Mouse (Mus musculus) neural tube, embryonic 12.5 days (tissue): ENCODE measurements around the gene Ptprcap. TPM values are rescaled to one million over a fixed set of nuclear protein-coding genes. Genes with fewer than 3 reads are reported as not detected.

Experiments
- ATAC-seq: fragments of 200-750 bp; cut with Nextera tagmentation; 2 replicates; pipeline ENCODE4 v1.8.0; 2017; ENCODE audit warnings: low read depth, mild to moderate bottlenecking, moderate TSS enrichment, moderate library complexity; ENCODE audit not compliant: low FRiP score
- H3K27ac ChIP-seq: fragments of 300-500 bp; sonication (generic); 2 replicates; pipeline ENCODE4 v1.5.1; 2016
- H3K27me3 ChIP-seq: fragments of 300-500 bp; sonication (generic); replicated peaks from 2 replicates; pipeline ENCODE4 v1.6.1; 2016; ENCODE audit warnings: mild to moderate bottlenecking
- H3K36me3 ChIP-seq: fragments of 300-500 bp; sonication (generic); 2 replicates; pipeline ENCODE4 v1.6.1; 2016; ENCODE audit warnings: mild to moderate bottlenecking
- H3K4me1 ChIP-seq: fragments of 300-500 bp; sonication (generic); 2 replicates; pipeline ENCODE4 v1.6.1; 2016
- H3K4me2 ChIP-seq: fragments of 300-500 bp; sonication (generic); replicated peaks from 2 replicates; pipeline ENCODE4 v1.6.1; 2016; ENCODE audit warnings: mild to moderate bottlenecking
- H3K4me3 ChIP-seq: fragments of 300-500 bp; sonication (generic); 2 replicates; pipeline ENCODE4 v1.5.1; 2016
- H3K9ac ChIP-seq: fragments of 300-500 bp; sonication (generic); 2 replicates; pipeline ENCODE4 v1.6.1; 2016; ENCODE audit warnings: mild to moderate bottlenecking
- H3K9me3 ChIP-seq: fragments of 300-500 bp; sonication (generic); 2 replicates; pipeline ENCODE4 v1.6.1; 2016; ENCODE audit warnings: mild to moderate bottlenecking
- WGBS: fragments of 180-500 bp; shearing (Covaris S2); methylation state at CpG from one replicate; pipeline ENCODE4 v1.1.7; 2016; 5-methylcytosine and 5-hydroxymethylcytosine counted together
- polyA plus RNA-seq: library from polyadenylated mRNA; unstranded; fragments of >200 nt; fragmentation: Nextera tagmentation; extraction: Ambion mirVana; gene quantifications from 2 replicates; pipeline ENCODE4 v1.2.1, GENCODE M21; 2016

Ptprcap gene
- polyA plus RNA-seq = 0.92 and 0.94 TPM in 2 replicates

DNA sequence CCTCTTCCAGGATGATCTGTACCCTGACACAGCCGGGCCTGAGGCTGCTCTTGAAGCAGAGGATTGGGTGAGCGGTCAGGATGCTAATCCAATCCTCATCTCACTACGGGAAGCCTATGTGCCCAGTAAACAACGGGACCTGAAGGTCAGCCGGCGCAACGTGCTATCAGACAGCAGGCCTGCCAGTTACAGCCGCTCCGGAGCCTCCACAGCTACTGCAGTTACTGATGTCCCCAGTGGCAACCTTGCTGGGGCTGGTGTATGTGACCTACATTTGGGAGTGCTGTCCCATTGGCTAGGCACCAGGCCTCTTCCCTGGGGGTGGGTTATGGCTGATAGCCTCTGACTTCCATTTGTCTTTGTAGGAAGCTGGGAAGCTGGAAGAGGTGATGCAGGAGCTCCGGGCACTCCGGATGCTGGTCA is at the start of gene Ptprcap:
Ptprcap (plus strand) TSS at position 373 of the 423 bp plus-strand sequence.
- Histone ChIP-seq H3K4me2 (no peak within 1 kb of the TSS), H3K9ac (0 out of 2 replicates have a peak within 1 kb of the TSS, but pooled peaks have one; percentile 3), H3K27ac (no peak within 1 kb of the TSS), H3K36me3 (peaks cover 66% of the 10 kb centered on the region), H3K27me3 (no peaks in the 10 kb centered on the region), H3K4me1 (peaks cover 10% of the 10 kb centered on the region), H3K9me3 (no peaks in the 10 kb centered on the region), H3K4me3 (no peak within 1 kb of the TSS)
- 79% methylated on average over 11 of the region's 11 CpGs for WGBS
- ATAC-seq = no peak

GRCm38 (mm10) chr19:4103792-4104191 is 49.6 kb upstream of the Ptprcap start:
- ATAC-seq = no peak
- peaks cover 29% of the 10 kb centered on the region for H3K4me1 ChIP-seq
- H3K4me2 ChIP-seq = no peak overlapping the region
- no peak overlapping the region for H3K27ac ChIP-seq
- no peak overlapping the region for H3K4me3 ChIP-seq
- H3K27me3 ChIP-seq = peaks cover 38% of the 10 kb centered on the region
- H3K36me3 ChIP-seq = 0 out of 2 replicates have a peak, but pooled peaks cover 5% of the 10 kb centered on the region
- H3K9me3 ChIP-seq = no peaks in the 10 kb centered on the region
- no peak overlapping the region for H3K9ac ChIP-seq
- WGBS = 76% methylated on average over 3 of the region's 3 CpGs

GRCm38 (mm10) chr19:4104675-4105194 is 48.7 kb upstream of the Ptprcap start:
- H3K27me3 ChIP-seq = peaks cover 32% of the 10 kb centered on the region
- no peak overlapping the region for H3K4me3 ChIP-seq
- H3K27ac ChIP-seq = no peak overlapping the region
- no peak for ATAC-seq
- H3K9ac ChIP-seq = no peak overlapping the region
- 91% methylated on average over 16 of the region's 16 CpGs for WGBS
- H3K9me3 ChIP-seq = no peaks in the 10 kb centered on the region
- no peak overlapping the region for H3K4me2 ChIP-seq
- H3K4me1 ChIP-seq = peaks cover 20% of the 10 kb centered on the region
- peaks cover 9% of the 10 kb centered on the region; the same call in 1 of the 2 replicates for H3K36me3 ChIP-seq

- Histone ChIP-seq H3K4me1 (0 out of 2 replicates have a peak, but pooled peaks cover 1% of the 10 kb centered on the region), H3K9ac (no peak overlapping the region), H3K4me3 (no peak overlapping the region), H3K9me3 (no peaks in the 10 kb centered on the region), H3K4me2 (no peak overlapping the region), H3K36me3 (peaks cover 15% of the 10 kb centered on the region), H3K27me3 (peaks cover 16% of the 10 kb centered on the region), H3K27ac (no peak overlapping the region)
- ATAC-seq = no peak
- WGBS = 89% methylated on average over 14 of the region's 14 CpGs
Observed at GRCm38 (mm10) chr19:4106654-4107053, 46.8 kb upstream of the Ptprcap start.

DNA sequence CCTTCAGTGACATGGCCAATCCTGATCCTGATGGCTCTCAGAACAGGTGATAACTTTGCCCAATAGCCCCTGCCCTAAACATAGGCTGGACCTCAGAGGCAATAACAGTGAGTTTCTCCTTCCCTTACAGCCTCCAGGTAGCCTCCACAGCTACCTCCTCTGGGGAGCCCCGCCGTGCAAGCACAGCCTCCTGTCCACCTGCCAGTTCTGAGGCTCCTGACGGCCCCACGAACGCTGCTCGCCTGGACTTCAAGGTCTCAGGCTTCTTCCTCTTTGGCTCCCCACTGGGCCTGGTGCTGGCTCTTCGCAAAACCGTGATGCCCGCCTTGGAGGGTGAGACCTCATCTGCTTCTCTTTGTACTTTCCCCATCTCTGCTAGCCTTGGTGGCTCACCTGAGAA is 44.9 kb upstream of the Ptprcap start:
- H3K4me1 ChIP-seq = no peaks in the 10 kb centered on the region
- H3K9me3 ChIP-seq = no peaks in the 10 kb centered on the region
- no peak overlapping the region for H3K4me2 ChIP-seq
- H3K36me3 ChIP-seq = peaks cover 33% of the 10 kb centered on the region
- H3K27ac ChIP-seq = no peak overlapping the region
- WGBS = 91% methylated on average over 9 of the region's 9 CpGs
- ATAC-seq = no peak
- H3K4me3 ChIP-seq = no peak overlapping the region
- H3K27me3 ChIP-seq = no peaks in the 10 kb centered on the region
- no peak overlapping the region for H3K9ac ChIP-seq

- Histone ChIP-seq H3K4me2 (no peak overlapping the region), H3K9me3 (no peaks in the 10 kb centered on the region), H3K27ac (no peak overlapping the region), H3K4me1 (no peaks in the 10 kb centered on the region), H3K4me3 (no peak overlapping the region), H3K9ac (no peak overlapping the region), H3K27me3 (no peaks in the 10 kb centered on the region), H3K36me3 (peaks cover 65% of the 10 kb centered on the region)
- no peak for ATAC-seq
- 95% methylated on average over 26 of the region's 26 CpGs for WGBS
Observed at GRCm38 (mm10) chr19:4112063-4112960, 41.1 kb upstream of the Ptprcap start.

DNA sequence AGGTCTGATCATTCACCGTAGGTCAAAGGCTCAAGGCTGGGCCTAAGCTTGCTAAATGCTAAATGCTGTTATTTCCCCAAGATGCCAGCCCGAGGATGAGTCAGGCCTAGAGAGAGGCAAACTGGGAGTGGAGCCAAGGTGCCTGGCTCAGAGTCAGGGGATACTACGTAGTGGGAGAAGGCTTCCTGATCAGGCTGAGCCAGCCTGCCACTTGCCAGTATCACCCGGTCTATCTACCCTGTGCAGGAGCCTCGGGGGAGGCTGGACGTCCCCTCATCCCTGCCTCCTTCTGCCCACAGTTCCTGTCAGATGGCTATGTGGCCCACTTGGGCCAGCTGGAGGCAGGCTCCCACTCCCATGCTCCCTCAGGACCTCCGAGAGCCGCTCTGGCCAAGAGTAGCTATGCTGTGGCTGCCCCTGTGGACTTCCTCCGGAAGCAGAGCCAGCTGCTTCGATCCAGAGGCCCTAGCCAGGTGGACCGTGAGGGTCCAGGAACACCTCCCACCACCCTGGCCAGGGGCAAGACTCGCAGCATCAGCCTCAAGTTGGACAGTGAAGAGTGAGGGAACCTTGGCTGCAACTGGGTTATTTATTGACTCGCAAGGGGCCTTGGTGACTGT is 40.1 kb upstream of the Ptprcap start:
- Histone ChIP-seq H3K4me2 (no peak overlapping the region), H3K4me1 (no peaks in the 10 kb centered on the region), H3K4me3 (no peak overlapping the region), H3K36me3 (peaks cover 70% of the 10 kb centered on the region), H3K27me3 (no peaks in the 10 kb centered on the region), H3K9me3 (no peaks in the 10 kb centered on the region), H3K9ac (no peak overlapping the region), H3K27ac (no peak overlapping the region)
- ATAC-seq = no peak
- WGBS = 87% methylated on average over 13 of the region's 13 CpGs

DNA sequence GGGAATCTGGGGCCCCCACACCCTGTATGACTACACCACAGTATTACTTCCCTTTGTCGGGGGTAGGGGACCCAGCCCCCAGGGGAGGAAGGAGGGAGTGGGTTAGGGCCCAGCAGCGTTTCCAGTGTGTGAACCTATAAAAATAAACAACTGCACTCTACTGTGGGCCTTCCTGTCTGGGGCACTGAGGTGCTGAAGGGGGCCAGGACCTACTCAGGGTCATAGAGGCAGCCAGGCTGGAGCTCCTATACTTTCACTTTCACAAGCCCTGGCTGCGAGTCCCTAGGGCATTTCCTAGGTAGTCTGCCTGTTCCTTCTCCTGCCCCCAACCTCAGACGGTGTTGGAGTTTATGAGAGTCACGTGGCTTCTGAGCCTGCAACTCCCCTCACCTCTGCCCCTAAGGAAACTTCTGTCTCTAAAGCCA is 39.6 kb upstream of the Ptprcap start:
- ATAC-seq = no peak
- H3K27ac ChIP-seq = no peak overlapping the region
- H3K4me3 ChIP-seq = no peak overlapping the region
- peaks cover 70% of the 10 kb centered on the region for H3K36me3 ChIP-seq
- no peaks in the 10 kb centered on the region for H3K9me3 ChIP-seq
- no peaks in the 10 kb centered on the region for H3K27me3 ChIP-seq
- 60% methylated on average over 5 of the region's 5 CpGs for WGBS
- no peak overlapping the region for H3K4me2 ChIP-seq
- no peaks in the 10 kb centered on the region for H3K4me1 ChIP-seq
- H3K9ac ChIP-seq = no peak overlapping the region

DNA sequence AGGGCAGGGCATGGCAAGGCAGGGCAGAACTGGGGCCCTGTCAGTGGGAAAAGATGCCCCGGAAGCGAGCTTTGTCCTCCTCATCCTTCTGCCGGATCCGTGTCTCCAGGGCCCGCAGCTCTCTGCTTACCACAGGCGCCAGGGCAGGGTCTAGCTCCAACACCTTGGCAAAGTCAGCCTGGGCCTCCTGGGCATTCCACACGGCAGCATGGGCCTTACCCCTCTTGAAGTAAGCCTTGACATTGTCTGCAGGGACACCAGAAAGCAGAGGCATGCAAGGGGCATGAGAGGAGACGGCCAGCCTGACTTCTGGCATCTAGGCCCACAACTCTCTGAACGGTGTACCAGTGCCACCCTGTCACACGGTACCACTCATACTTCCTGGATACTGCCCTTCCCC is 38.9 kb upstream of the Ptprcap start:
- peaks cover 68% of the 10 kb centered on the region for H3K36me3 ChIP-seq
- no peaks in the 10 kb centered on the region for H3K9me3 ChIP-seq
- no peak overlapping the region for H3K27ac ChIP-seq
- no peak overlapping the region for H3K4me2 ChIP-seq
- no peak overlapping the region for H3K9ac ChIP-seq
- ATAC-seq = no peak
- no peaks in the 10 kb centered on the region for H3K4me1 ChIP-seq
- no peaks in the 10 kb centered on the region for H3K27me3 ChIP-seq
- 91% methylated on average over 10 of the region's 10 CpGs for WGBS
- no peak overlapping the region for H3K4me3 ChIP-seq

- Histone ChIP-seq H3K27ac (no peak overlapping the region), H3K4me2 (no peak overlapping the region), H3K4me3 (no peak overlapping the region), H3K4me1 (no peaks in the 10 kb centered on the region), H3K27me3 (no peaks in the 10 kb centered on the region), H3K9me3 (no peaks in the 10 kb centered on the region), H3K9ac (no peak overlapping the region), H3K36me3 (peaks cover 66% of the 10 kb centered on the region)
- WGBS = 95% methylated on average over 10 of the region's 10 CpGs
- ATAC-seq = no peak
Observed at GRCm38 (mm10) chr19:4115144-4115543, 38.3 kb upstream of the Ptprcap start.

- Histone ChIP-seq H3K36me3 (peaks cover 61% of the 10 kb centered on the region), H3K27me3 (no peaks in the 10 kb centered on the region), H3K9me3 (no peaks in the 10 kb centered on the region), H3K4me3 (no peak overlapping the region), H3K27ac (no peak overlapping the region), H3K4me2 (no peak overlapping the region), H3K9ac (no peak overlapping the region), H3K4me1 (peaks cover 5% of the 10 kb centered on the region; the same call in 1 of the 2 replicates)
- ATAC-seq = no peak
- 84% methylated on average over 11 of the region's 11 CpGs for WGBS
Observed at GRCm38 (mm10) chr19:4115816-4116215, 37.6 kb upstream of the Ptprcap start.

GRCm38 (mm10) chr19:4117006-4117405 is 36.4 kb upstream of the Ptprcap start:
- Histone ChIP-seq H3K27me3 (no peaks in the 10 kb centered on the region), H3K9ac (peak overlapping the region; percentile 8; the same call in 1 of the 2 replicates), H3K4me3 (no peak overlapping the region), H3K4me2 (no peak overlapping the region), H3K4me1 (peaks cover 5% of the 10 kb centered on the region; the same call in 1 of the 2 replicates), H3K36me3 (peaks cover 57% of the 10 kb centered on the region), H3K27ac (no peak overlapping the region), H3K9me3 (no peaks in the 10 kb centered on the region)
- no peak for ATAC-seq
- 95% methylated on average over 7 of the region's 7 CpGs for WGBS
